Mouse (Mus musculus) olfactory bulb, adult 2 months (tissue): ENCODE measurements around the gene Cdk17. TPM values are rescaled to one million over a fixed set of nuclear protein-coding genes. Genes with fewer than 3 reads are reported as not detected.
A peak's percentile ranks its signal among the peaks of the same experiment; 100 is the strongest.

Experiments
- H3K27ac ChIP-seq: fragments of 200-500 bp; 2 replicates; pipeline ENCODE4 v1.5.1; 2012; ENCODE audit warnings: low read depth, low read length; ENCODE audit not compliant: insufficient read depth
- H3K4me1 ChIP-seq: fragments of 200-500 bp; 2 replicates; pipeline ENCODE4 v1.6.1; 2012; ENCODE audit warnings: low read length; ENCODE audit not compliant: control insufficient read depth, insufficient read depth
- H3K4me3 ChIP-seq: fragments of 200-500 bp; 2 replicates; pipeline ENCODE4 v1.5.1; 2012; ENCODE audit warnings: mild to moderate bottlenecking, low read depth, low read length, moderate library complexity; ENCODE audit not compliant: insufficient read depth
- CTCF ChIP-seq: fragments of 200-500 bp; IDR thresholded peaks from 2 replicates; pipeline ENCODE4 v1.5.1; 2012; ENCODE audit warnings: low read depth, mild to moderate bottlenecking, low read length, moderate library complexity; ENCODE audit not compliant: insufficient read depth
- POLR2A ChIP-seq: fragments of 200-500 bp; IDR thresholded peaks from 2 replicates; pipeline ENCODE4 v1.6.1; 2012; ENCODE audit warnings: mild to moderate bottlenecking, low read depth, low read length, moderate library complexity; ENCODE audit not compliant: insufficient read depth
- WGBS: fragments of 180-500 bp; shearing (Covaris S2); methylation state at CpG from one replicate; pipeline ENCODE4 v1.1.7; 2018; 5-methylcytosine and 5-hydroxymethylcytosine counted together
- polyA plus RNA-seq: library from polyadenylated mRNA; stranded (reverse); fragments of >200 nt; gene quantifications from 2 replicates; pipeline ENCODE4 v1.2.4, GENCODE M21; 2012; ENCODE audit warnings: low replicate concordance; ENCODE audit not compliant: missing spikeins, insufficient read depth, insufficient read length

Gene Cdk17
- polyA plus RNA-seq, 1 experiment, result 158 TPM

- H3K4me1 ChIP-seq, result peaks cover 63% of the 10 kb centered on the region
- TF ChIP-seq POLR2A, result no peak
- no peak for TF ChIP-seq CTCF
- 82% methylated on average over 8 of the region's 8 CpGs for WGBS
- no peak overlapping the region for H3K4me3 ChIP-seq
- no peak overlapping the region for H3K27ac ChIP-seq
Observed at GRCm38 (mm10) chr10:93278361-93278760, 117.7 kb downstream of the Cdk17 start.

- WGBS, result 91% methylated on average over 9 of the region's 9 CpGs
- Histone ChIP-seq H3K27ac (no peak overlapping the region), H3K4me1 (peaks cover 60% of the 10 kb centered on the region), H3K4me3 (no peak overlapping the region)
- no peak for TF ChIP-seq CTCF
- TF ChIP-seq POLR2A, result no peak
Observed at GRCm38 (mm10) chr10:93279062-93279461, 118.4 kb downstream of the Cdk17 start.

GRCm38 (mm10) chr10:93280586-93280985 lies 119.9 kb downstream of the Cdk17 start:
- H3K27ac ChIP-seq, result peak overlapping the region; percentile 62
- H3K4me1 ChIP-seq, result peaks cover 49% of the 10 kb centered on the region
- TF ChIP-seq CTCF (no peak), POLR2A (no peak)
- H3K4me3 ChIP-seq, result no peak overlapping the region
- WGBS, result 31% methylated on average over 12 of the region's 12 CpGs

DNA sequence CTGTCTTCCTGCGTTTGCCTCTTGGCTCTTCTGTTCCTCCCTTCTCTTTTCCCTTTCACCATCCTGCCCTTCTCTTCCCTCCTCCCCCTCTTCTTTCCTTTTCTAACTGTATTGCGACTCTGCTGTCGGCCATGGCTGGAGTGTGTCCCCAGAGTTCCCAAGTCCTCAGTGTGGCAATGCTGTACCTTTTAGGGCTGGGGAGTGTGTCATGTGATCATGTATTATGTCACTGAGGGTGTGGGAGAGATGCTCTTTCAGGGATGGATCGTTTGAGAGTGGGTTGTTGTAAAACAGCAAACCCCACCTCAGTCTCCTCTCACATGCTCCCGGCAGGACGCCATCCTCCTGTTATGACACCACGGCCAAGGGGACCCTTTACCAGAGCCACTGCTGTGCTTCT lies 120.4 kb downstream of the Cdk17 start:
- peak overlapping the region; percentile 62 for H3K27ac ChIP-seq
- no peak for TF ChIP-seq CTCF
- no peak for TF ChIP-seq POLR2A

DNA sequence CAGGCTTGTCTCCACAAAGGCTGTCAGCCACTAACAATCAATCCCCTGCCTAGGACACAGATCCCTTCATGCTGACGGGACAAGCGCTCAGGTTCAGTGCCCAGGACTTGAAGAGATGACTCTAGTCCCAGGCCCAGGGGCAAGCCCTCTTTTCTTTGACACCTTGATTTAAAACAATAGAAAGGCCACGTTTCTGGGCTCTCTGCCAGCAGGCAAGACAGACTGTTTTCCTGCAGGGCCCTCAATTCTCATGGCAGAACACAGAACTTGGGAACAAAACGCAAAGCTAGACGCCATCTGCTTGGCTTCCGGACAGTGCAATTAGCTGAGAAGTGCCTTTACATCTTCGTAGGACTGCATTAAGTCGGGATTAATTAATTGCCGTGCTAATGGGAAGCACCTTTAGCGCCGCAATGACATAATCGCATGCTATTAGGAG lies 121.9 kb downstream of the Cdk17 start:
- no peak for TF ChIP-seq POLR2A
- TF ChIP-seq CTCF, result no peak
- Histone ChIP-seq H3K4me3 (no peak overlapping the region), H3K27ac (peak overlapping the region; percentile 38; the same call in 1 of the 2 replicates), H3K4me1 (peaks cover 38% of the 10 kb centered on the region)
- WGBS, result 27% methylated on average over 12 of the region's 12 CpGs

More for the DNA sequence above, 120.4 kb downstream of the Cdk17 start:
- H3K4me1 ChIP-seq, result peaks cover 46% of the 10 kb centered on the region
- 33% methylated on average over 7 of the region's 7 CpGs for WGBS
- no peak overlapping the region for H3K4me3 ChIP-seq

DNA sequence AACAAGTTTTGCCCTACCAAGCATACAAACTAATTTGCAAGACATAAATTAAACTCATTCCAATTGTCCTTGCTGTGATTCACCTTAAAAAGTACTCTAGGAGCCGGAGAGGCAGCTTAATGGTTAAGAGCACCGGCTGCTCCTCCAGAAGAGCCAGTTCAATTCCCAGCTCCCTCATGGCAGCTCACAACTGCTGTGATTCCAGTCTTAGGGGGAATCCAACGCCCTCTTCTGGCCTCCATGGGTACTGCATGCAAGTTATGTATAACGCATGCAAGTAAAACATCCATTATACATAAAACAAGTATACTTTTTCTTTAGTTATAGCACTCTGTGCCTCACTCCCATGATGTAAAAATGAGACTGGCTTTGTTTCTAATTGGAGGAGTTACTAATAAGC lies 122.6 kb downstream of the Cdk17 start:
- H3K4me3 ChIP-seq, result no peak overlapping the region
- no peak overlapping the region for H3K27ac ChIP-seq

DNA sequence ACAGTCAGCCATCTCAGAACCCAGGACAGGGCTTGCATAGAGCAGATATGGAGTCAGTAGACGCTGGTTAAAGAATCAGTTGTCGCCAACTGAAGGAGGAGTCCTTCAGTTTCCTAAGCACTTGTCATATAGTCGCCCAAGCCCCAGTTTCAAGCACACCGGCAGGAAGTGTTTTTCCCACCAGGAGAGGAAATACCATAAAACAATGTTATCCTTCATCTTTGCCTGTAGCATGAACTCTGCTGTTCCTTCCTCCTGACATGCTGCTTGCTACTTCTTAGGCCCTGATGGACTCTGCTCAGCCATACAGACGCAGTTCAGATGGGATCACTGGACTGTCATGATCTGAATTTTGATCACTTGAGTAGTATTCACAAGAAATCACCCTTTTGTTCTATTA lies 124.8 kb downstream of the Cdk17 start:
- WGBS, result 93% methylated on average over 5 of the region's 5 CpGs
- TF ChIP-seq POLR2A, result no peak
- no peak for TF ChIP-seq CTCF
- Histone ChIP-seq H3K4me3 (no peak overlapping the region), H3K4me1 (peaks cover 24% of the 10 kb centered on the region), H3K27ac (no peak overlapping the region)

More for the DNA sequence above, 122.6 kb downstream of the Cdk17 start:
- peaks cover 32% of the 10 kb centered on the region for H3K4me1 ChIP-seq
- 74% methylated on average over 4 of the region's 4 CpGs for WGBS
- peak; percentile 57; the same call in 1 of the 2 replicates for TF ChIP-seq CTCF
- no peak for TF ChIP-seq POLR2A

DNA sequence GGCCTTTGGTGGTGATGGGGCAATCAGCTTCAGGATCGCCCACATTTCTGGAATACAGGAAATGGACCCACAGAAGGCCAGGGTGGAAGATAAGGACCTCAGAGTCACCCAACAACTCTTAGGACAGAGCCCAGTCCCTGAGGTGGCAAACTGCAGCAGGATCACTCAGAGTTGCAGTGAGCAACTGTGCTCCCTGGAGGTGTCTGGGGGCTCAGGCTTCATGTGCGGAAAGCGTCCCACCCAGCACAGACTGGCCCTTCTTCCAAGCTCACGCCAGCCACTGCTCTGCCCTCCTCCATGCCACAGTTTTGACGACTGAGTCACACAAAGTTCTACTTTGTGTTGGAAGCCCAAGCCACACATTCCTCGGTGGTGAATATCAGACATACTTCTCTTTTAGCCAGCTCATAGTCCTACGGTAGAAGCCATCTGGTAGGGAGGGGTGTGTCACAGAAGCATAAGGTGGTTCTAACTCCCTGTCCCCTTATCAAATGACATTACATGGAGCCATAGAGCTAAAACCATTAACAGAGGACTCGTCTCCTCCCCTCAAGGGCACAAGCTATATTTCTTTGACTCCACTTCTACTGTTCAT lies 127.0 kb downstream of the Cdk17 start:
- TF ChIP-seq POLR2A (no peak), CTCF (no peak)
- WGBS, result 85% methylated on average over 8 of the region's 8 CpGs

GRCm38 (mm10) chr10:93288336-93288735 lies 127.7 kb downstream of the Cdk17 start:
- 53% methylated on average over 4 of the region's 4 CpGs for WGBS
- Histone ChIP-seq H3K4me1 (peaks cover 9% of the 10 kb centered on the region), H3K4me3 (no peak overlapping the region), H3K27ac (no peak overlapping the region)
- TF ChIP-seq CTCF, result no peak
- no peak for TF ChIP-seq POLR2A

More for the DNA sequence above, 127.0 kb downstream of the Cdk17 start:
- Histone ChIP-seq H3K4me1 (peaks cover 9% of the 10 kb centered on the region), H3K4me3 (no peak overlapping the region), H3K27ac (no peak overlapping the region)

GRCm38 (mm10) chr10:93289404-93289803 lies 128.7 kb downstream of the Cdk17 start:
- H3K4me1 ChIP-seq, result peaks cover 9% of the 10 kb centered on the region
- WGBS, result 82% methylated on average over 6 of the region's 6 CpGs
- TF ChIP-seq CTCF, result no peak
- TF ChIP-seq POLR2A, result no peak
- no peak overlapping the region for H3K4me3 ChIP-seq
- no peak overlapping the region for H3K27ac ChIP-seq
